Mouse (Mus musculus): ENCODE results near the gene Fam83c. TPM values are rescaled to one million over a fixed set of nuclear protein-coding genes. Genes with fewer than 3 reads are reported as not detected.

Gene Fam83c
- polyA plus RNA-seq, 1 experiment from 2014 or later = 0.07 TPM

DNA sequence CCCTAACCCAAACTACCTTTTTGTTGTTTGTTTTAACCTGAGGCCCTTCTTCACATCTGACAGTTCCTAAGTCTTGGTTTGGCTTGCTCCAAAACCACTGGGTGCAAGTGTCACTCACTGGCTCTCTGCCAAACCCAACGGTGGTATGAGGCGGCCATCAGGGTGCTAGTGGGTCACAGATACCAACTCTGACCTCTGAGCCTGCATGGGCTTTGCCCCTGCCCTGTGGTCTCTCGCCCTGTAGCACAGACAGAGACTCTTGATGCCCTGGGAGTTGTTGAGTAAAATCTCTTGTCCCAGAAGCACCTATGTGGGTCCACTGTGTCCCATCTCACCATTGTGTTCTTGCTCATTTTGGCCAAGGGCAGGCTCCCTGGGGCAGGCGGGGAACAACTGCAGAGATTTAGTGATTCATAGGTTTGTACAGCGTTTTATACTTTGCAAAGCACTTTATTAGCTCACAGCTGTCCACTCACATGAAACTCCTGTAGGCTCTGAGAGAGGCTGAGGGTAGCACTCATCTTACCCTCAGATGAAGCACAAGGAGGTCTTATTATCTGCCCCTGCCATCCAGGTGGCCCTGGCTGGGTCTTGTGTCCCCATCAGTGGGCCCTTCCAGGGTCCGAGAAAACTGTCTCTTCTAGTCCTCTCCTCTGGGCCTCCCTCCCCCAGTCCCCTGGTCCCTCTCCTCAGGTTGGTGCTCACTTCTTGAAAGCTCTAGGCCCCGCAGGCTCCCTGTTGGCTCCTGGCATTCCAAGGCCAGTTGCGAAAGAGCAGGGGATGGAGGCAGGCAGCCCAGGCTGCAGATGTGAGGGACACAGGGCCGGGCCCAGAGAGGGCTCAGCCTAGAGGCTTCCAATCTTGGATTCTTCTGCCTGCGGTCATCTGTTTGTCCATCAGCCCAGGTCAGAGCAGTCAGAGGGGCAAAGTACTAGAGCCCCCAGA lies 17.1 kb downstream of the Fam83c start:
- ATAC-seq (ENCODE audit: insufficient number of reproducible peaks, insufficient read depth, low FRiP score, low read depth) = no peak
- Histone ChIP-seq H3K4me1 (ENCODE audit: control insufficient read depth in 2 of 2, insufficient read depth in 2 of 2, low read length in 2 of 2) (peaks cover 4 to 5% of the 10 kb centered on the region in 2 experiments; a peak in 2 of 4 replicates), H3K27ac (replicated peaks in 1 of 2; ENCODE audit: control insufficient read depth in 1 of 2, insufficient read depth in 1 of 2, low read depth in 2 of 2, low read length in 2 of 2) (no peak overlapping the region), H3K9ac (ENCODE audit: low read length) (no peak overlapping the region), H3K27me3 (ENCODE audit: control insufficient read depth, insufficient read depth, low read length) (no peaks in the 10 kb centered on the region), H3K36me3 (ENCODE audit: control insufficient read depth, insufficient read depth, low read length) (peaks cover 31% of the 10 kb centered on the region), H3K4me2 (ENCODE audit: low read length) (no peak overlapping the region), H3K9me3 (ENCODE audit: control insufficient read depth, low read length) (no peaks in the 10 kb centered on the region), H3K4me3 (ENCODE audit: control insufficient read depth in 1 of 2, insufficient read depth in 1 of 2, low read depth in 1 of 2, low read length in 2 of 2) (no peak overlapping the region)
- 77% methylated on average over 10 of the region's 10 CpGs for WGBS

DNA sequence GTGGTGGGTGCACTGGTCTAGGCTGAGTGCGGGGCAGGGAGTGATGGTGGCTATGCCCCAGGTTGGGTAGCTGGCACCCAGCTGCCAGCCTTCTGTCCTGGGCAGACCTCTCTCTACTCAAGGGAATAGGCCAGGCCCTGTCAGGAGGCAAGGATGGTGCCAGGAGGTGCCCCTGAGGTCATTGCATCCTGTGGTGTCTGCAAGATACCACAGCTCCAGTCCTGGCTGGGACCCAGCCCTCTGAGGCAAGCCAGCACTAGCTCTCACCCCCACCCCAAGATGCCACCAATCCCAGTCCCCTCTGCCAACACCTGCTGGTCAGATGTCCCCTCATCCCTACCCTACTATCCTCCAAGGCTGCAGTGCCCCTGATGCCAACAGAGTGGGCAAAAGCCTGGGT lies 18.5 kb downstream of the Fam83c start:
- 100% methylated on average over 1 of the region's 1 CpGs for WGBS
- Histone ChIP-seq H3K27ac (replicated peaks in 1 of 2; ENCODE audit: control insufficient read depth in 1 of 2, insufficient read depth in 1 of 2, low read depth in 2 of 2, low read length in 2 of 2) (no peak overlapping the region), H3K4me3 (ENCODE audit: control insufficient read depth in 1 of 2, insufficient read depth in 1 of 2, low read depth in 1 of 2, low read length in 2 of 2) (no peak overlapping the region), H3K36me3 (ENCODE audit: control insufficient read depth, insufficient read depth, low read length) (peaks cover 17% of the 10 kb centered on the region), H3K9ac (ENCODE audit: low read length) (no peak overlapping the region), H3K4me2 (ENCODE audit: low read length) (no peak overlapping the region), H3K9me3 (ENCODE audit: control insufficient read depth, low read length) (0 out of 2 replicates have a peak, but pooled peaks cover 2% of the 10 kb centered on the region), H3K4me1 (ENCODE audit: control insufficient read depth in 2 of 2, insufficient read depth in 2 of 2, low read length in 2 of 2) (peaks cover 4 to 5% of the 10 kb centered on the region in 2 experiments; a peak in 2 of 4 replicates), H3K27me3 (ENCODE audit: control insufficient read depth, insufficient read depth, low read length) (no peaks in the 10 kb centered on the region)
- no peak for ATAC-seq (ENCODE audit: insufficient number of reproducible peaks, insufficient read depth, low FRiP score, low read depth)

DNA sequence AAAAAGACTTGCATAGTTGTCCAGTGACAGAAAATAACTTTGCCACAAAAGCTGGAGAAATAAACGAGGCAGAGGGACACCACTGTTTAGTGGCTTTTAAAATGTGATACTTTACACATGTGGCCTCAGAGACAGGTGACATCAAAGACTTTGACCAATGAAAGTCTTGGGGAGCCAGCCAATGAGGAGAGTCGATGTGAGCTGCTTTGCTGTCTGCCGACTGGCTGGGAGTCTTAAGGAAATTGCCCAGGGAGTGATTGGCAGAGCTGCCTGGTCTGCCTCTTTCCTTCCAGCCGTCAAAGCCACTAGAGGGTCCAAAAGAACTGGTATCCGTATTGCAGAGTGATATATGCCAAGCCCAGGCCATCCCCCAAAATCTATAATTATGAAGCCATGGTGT lies 19.8 kb downstream of the Fam83c start:
- ATAC-seq (ENCODE audit: insufficient number of reproducible peaks, insufficient read depth, low FRiP score, low read depth) = no peak
- no peak overlapping the region for H3K4me2 ChIP-seq (ENCODE audit: low read length)
- H3K27ac ChIP-seq (replicated peaks in 1 of 2; ENCODE audit: control insufficient read depth in 1 of 2, insufficient read depth in 1 of 2, low read depth in 2 of 2, low read length in 2 of 2) = no peak overlapping the region
- H3K9ac ChIP-seq (ENCODE audit: low read length) = no peak overlapping the region
- H3K36me3 ChIP-seq (ENCODE audit: control insufficient read depth, insufficient read depth, low read length) = peaks cover 4% of the 10 kb centered on the region
- no peak overlapping the region for H3K4me3 ChIP-seq (ENCODE audit: control insufficient read depth in 1 of 2, insufficient read depth in 1 of 2, low read depth in 1 of 2, low read length in 2 of 2)
- H3K27me3 ChIP-seq (ENCODE audit: control insufficient read depth, insufficient read depth, low read length) = no peaks in the 10 kb centered on the region
- peaks cover 4 to 5% of the 10 kb centered on the region in 2 experiments; a peak in 2 of 4 replicates for H3K4me1 ChIP-seq (ENCODE audit: control insufficient read depth in 2 of 2, insufficient read depth in 2 of 2, low read length in 2 of 2)
- H3K9me3 ChIP-seq (ENCODE audit: control insufficient read depth, low read length) = 0 out of 2 replicates have a peak, but pooled peaks cover 2% of the 10 kb centered on the region
- WGBS = 27% methylated on average over 5 of the region's 5 CpGs

DNA sequence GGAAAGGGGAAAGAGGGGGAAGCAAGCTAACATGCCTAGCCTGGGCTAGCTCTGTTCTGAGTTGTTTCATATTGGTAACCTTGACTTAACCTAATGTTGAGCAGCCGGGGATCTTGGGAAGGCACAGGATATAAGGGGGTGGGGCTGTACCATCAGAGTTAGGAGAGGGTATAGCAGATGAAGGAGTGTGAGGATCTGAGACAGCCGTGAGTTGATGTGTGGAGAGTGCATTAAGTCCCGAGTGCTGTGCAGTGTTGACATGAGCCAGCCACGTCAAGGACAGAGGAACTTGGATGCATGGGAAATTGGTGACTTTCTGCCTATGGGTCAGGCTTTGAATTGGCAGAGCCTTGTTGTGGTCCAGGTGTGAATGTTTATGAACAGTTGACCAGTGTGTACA lies 22.0 kb downstream of the Fam83c start:
- no peaks in the 10 kb centered on the region for H3K36me3 ChIP-seq (ENCODE audit: control insufficient read depth, insufficient read depth, low read length)
- H3K4me2 ChIP-seq (ENCODE audit: low read length) = no peak overlapping the region
- no peak for ATAC-seq (ENCODE audit: insufficient number of reproducible peaks, insufficient read depth, low FRiP score, low read depth)

DNA sequence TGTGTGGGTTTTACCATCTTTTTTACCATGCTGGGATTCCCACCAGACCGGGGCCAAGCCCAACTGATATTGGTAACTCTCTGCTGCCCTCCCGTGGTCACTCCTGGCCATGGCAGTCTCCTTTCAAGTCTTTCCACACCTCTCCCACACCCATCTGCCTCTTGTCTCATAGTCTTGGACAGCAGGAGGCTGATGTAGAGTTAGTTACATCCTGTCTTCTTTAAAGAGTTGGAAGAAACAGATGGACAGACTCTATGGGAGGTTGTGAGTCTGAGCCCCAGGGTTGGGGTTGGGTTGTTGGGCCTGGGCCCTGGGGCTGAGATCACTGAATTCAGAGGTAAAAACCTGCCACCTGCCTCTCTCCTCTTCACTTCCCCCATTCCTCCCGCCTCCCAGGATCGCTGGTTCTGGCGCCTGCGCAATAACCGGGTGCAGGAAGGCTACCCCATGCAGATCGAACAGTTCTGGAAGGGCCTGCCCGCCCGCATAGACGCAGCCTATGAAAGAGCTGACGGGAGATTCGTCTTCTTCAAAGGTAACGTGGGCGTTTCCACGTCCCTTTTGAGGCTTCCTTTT lies 22.7 kb downstream of the Fam83c start:
- no peak overlapping the region for H3K27ac ChIP-seq (replicated peaks in 1 of 2; ENCODE audit: control insufficient read depth in 1 of 2, insufficient read depth in 1 of 2, low read depth in 2 of 2, low read length in 2 of 2)
- H3K4me1 ChIP-seq (ENCODE audit: control insufficient read depth in 2 of 2, insufficient read depth in 2 of 2, low read length in 2 of 2) = no peaks in the 10 kb centered on the region
- H3K36me3 ChIP-seq (ENCODE audit: control insufficient read depth, insufficient read depth, low read length) = no peaks in the 10 kb centered on the region
- ATAC-seq (ENCODE audit: insufficient number of reproducible peaks, insufficient read depth, low FRiP score, low read depth) = no peak
- H3K4me3 ChIP-seq (ENCODE audit: control insufficient read depth in 1 of 2, insufficient read depth in 1 of 2, low read depth in 1 of 2, low read length in 2 of 2) = no peak overlapping the region
- no peak overlapping the region for H3K4me2 ChIP-seq (ENCODE audit: low read length)
- 0 out of 2 replicates have a peak, but pooled peaks cover 2% of the 10 kb centered on the region for H3K9me3 ChIP-seq (ENCODE audit: control insufficient read depth, low read length)
- H3K27me3 ChIP-seq (ENCODE audit: control insufficient read depth, insufficient read depth, low read length) = no peaks in the 10 kb centered on the region
- H3K9ac ChIP-seq (ENCODE audit: low read length) = no peak overlapping the region
- WGBS = 42% methylated on average over 16 of the region's 16 CpGs

More for the DNA sequence above, 22.0 kb downstream of the Fam83c start:
- H3K4me1 ChIP-seq (ENCODE audit: control insufficient read depth in 2 of 2, insufficient read depth in 2 of 2, low read length in 2 of 2) = no peaks in the 10 kb centered on the region
- H3K27me3 ChIP-seq (ENCODE audit: control insufficient read depth, insufficient read depth, low read length) = no peaks in the 10 kb centered on the region
- H3K4me3 ChIP-seq (ENCODE audit: control insufficient read depth in 1 of 2, insufficient read depth in 1 of 2, low read depth in 1 of 2, low read length in 2 of 2) = no peak overlapping the region
- H3K9ac ChIP-seq (ENCODE audit: low read length) = no peak overlapping the region
- H3K9me3 ChIP-seq (ENCODE audit: control insufficient read depth, low read length) = 0 out of 2 replicates have a peak, but pooled peaks cover 2% of the 10 kb centered on the region
- WGBS = 70% methylated on average over 4 of the region's 4 CpGs
- H3K27ac ChIP-seq (replicated peaks in 1 of 2; ENCODE audit: control insufficient read depth in 1 of 2, insufficient read depth in 1 of 2, low read depth in 2 of 2, low read length in 2 of 2) = no peak overlapping the region

DNA sequence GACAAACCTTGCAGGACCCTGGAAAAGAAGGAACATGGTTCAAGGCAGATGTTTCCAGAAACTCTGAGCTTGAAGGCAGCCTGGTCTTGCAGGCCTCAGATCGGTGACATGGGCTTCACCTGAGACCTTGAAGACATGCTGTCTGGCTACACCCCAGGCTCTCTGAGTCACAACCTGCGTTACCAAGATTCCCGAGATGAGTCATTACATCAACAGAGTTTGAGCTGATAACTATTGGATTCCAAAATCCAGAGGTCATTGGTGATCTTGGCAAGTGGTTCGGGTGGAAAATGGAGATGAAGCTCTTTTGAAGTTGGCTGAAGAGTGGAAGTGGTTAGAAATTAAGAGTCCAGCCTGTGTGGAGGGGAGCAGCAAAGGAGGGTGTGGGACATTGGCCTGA lies 25.0 kb downstream of the Fam83c start:
- Histone ChIP-seq H3K4me1 (ENCODE audit: control insufficient read depth in 2 of 2, insufficient read depth in 2 of 2, low read length in 2 of 2) (peaks cover 7 to 8% of the 10 kb centered on the region in 2 experiments; a peak in 3 of 4 replicates), H3K36me3 (ENCODE audit: control insufficient read depth, insufficient read depth, low read length) (no peaks in the 10 kb centered on the region), H3K27ac (replicated peaks in 1 of 2; ENCODE audit: control insufficient read depth in 1 of 2, insufficient read depth in 1 of 2, low read depth in 2 of 2, low read length in 2 of 2) (no peak overlapping the region), H3K4me2 (ENCODE audit: low read length) (no peak overlapping the region), H3K27me3 (ENCODE audit: control insufficient read depth, insufficient read depth, low read length) (no peaks in the 10 kb centered on the region), H3K4me3 (ENCODE audit: control insufficient read depth in 1 of 2, insufficient read depth in 1 of 2, low read depth in 1 of 2, low read length in 2 of 2) (no peak overlapping the region), H3K9ac (ENCODE audit: low read length) (no peak overlapping the region), H3K9me3 (ENCODE audit: control insufficient read depth, low read length) (0 out of 2 replicates have a peak, but pooled peaks cover 2% of the 10 kb centered on the region)
- WGBS = 50% methylated on average over 4 of the region's 4 CpGs
- ATAC-seq (ENCODE audit: insufficient number of reproducible peaks, insufficient read depth, low FRiP score, low read depth) = no peak

DNA sequence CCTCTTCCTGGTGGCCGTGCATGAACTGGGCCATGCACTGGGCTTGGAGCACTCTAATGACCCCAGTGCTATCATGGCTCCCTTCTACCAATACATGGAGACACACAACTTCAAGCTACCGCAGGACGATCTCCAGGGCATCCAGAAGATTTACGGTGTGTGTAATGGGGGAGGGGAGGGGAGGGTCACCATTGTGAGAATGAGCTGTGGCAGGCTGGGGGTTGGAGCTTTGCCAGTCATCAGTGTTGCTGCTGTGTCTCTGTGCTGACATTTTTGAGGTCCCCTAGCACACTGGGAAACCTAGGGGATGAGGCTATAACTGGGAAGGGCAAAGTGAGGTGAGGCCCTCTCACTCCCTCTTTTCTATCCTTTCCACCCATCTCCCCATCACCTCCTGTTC lies 27.2 kb downstream of the Fam83c start:
- no peak for ATAC-seq (ENCODE audit: insufficient number of reproducible peaks, insufficient read depth, low FRiP score, low read depth)
- no peak overlapping the region for H3K4me2 ChIP-seq (ENCODE audit: low read length)
- 0 out of 2 replicates have a peak, but pooled peaks cover 2% of the 10 kb centered on the region for H3K9me3 ChIP-seq (ENCODE audit: control insufficient read depth, low read length)
- 72% methylated on average over 4 of the region's 4 CpGs for WGBS
- H3K4me1 ChIP-seq (ENCODE audit: control insufficient read depth in 2 of 2, insufficient read depth in 2 of 2, low read length in 2 of 2) = peaks cover 7 to 8% of the 10 kb centered on the region in 2 experiments; a peak in 3 of 4 replicates
- no peak overlapping the region for H3K4me3 ChIP-seq (ENCODE audit: control insufficient read depth in 1 of 2, insufficient read depth in 1 of 2, low read depth in 1 of 2, low read length in 2 of 2)
- no peak overlapping the region for H3K27ac ChIP-seq (replicated peaks in 1 of 2; ENCODE audit: control insufficient read depth in 1 of 2, insufficient read depth in 1 of 2, low read depth in 2 of 2, low read length in 2 of 2)
- H3K9ac ChIP-seq (ENCODE audit: low read length) = no peak overlapping the region
- H3K36me3 ChIP-seq (ENCODE audit: control insufficient read depth, insufficient read depth, low read length) = no peaks in the 10 kb centered on the region
- no peaks in the 10 kb centered on the region for H3K27me3 ChIP-seq (ENCODE audit: control insufficient read depth, insufficient read depth, low read length)
